Mouse (Mus musculus) limb, embryonic 10.5 days (tissue): ENCODE measurements around the gene Cdk5rap1. TPM values are rescaled to one million over a fixed set of nuclear protein-coding genes. Genes with fewer than 3 reads are reported as not detected.

Experiments used
- polyA plus RNA-seq: library from polyadenylated mRNA; unstranded; fragments of >200 nt; fragmentation: Nextera tagmentation; extraction: Ambion mirVana; gene quantifications from 2 replicates; pipeline ENCODE4 v1.2.1, GENCODE M21; 2016

The Cdk5rap1 gene
- polyA plus RNA-seq, 1 experiment from 2014 or later, result 20.6 TPM

Other genes starting within 250 kb of the Cdk5rap1 start
- gene Bpifa3, start 242.7 kb downstream of the Cdk5rap1 start, polyA plus RNA-seq, result not detected in 2 replicates
- gene Bpifa1, start 230.1 kb downstream of the Cdk5rap1 start, polyA plus RNA-seq, result not detected in 2 replicates
- not detected in 2 replicates for gene Bpifa5, start 210.4 kb downstream of the Cdk5rap1 start, polyA plus RNA-seq
- not detected in 2 replicates for gene Bpifb1, start 182.2 kb downstream of the Cdk5rap1 start, polyA plus RNA-seq
- gene Bpifb5, start 149.3 kb downstream of the Cdk5rap1 start, polyA plus RNA-seq, result 0.41 TPM in 1 of 2 replicates, not detected in the other
- gene Bpifb9a, start 115.2 kb downstream of the Cdk5rap1 start, polyA plus RNA-seq, result not detected in 2 replicates
- not detected in 2 replicates for gene Bpifb9b, start 65.8 kb downstream of the Cdk5rap1 start, polyA plus RNA-seq
- 2.8 and 3.2 TPM in 2 replicates for gene Snta1, start 35.1 kb upstream of the Cdk5rap1 start, polyA plus RNA-seq
- 54.0 and 59.2 TPM in 2 replicates for gene Cbfa2t2, start 63.5 kb upstream of the Cdk5rap1 start, polyA plus RNA-seq
- 1.1 and 1.6 TPM in 2 replicates for gene 1700003F12Rik, start 174.1 kb upstream of the Cdk5rap1 start, polyA plus RNA-seq
- 0.16 and 0.28 TPM in 2 replicates for gene Actl10, start 178.8 kb upstream of the Cdk5rap1 start, polyA plus RNA-seq
- gene Necab3, start 185.9 kb upstream of the Cdk5rap1 start, polyA plus RNA-seq, result 2.0 and 2.1 TPM in 2 replicates
- 25.4 and 27.3 TPM in 2 replicates for gene E2f1, start 196.9 kb upstream of the Cdk5rap1 start, polyA plus RNA-seq
- 11.4 and 14.5 TPM in 2 replicates for gene Pxmp4, start 230.7 kb upstream of the Cdk5rap1 start, polyA plus RNA-seq
- gene Zfp341, start 240.3 kb upstream of the Cdk5rap1 start, polyA plus RNA-seq, result 1.1 TPM in 2 replicates
- gene 4930519P11Rik, start 240.4 kb upstream of the Cdk5rap1 start, polyA plus RNA-seq, result 0.34 and 0.64 TPM in 2 replicates